Mouse (Mus musculus): ENCODE measurements around the gene Ubtd1.

DNA sequence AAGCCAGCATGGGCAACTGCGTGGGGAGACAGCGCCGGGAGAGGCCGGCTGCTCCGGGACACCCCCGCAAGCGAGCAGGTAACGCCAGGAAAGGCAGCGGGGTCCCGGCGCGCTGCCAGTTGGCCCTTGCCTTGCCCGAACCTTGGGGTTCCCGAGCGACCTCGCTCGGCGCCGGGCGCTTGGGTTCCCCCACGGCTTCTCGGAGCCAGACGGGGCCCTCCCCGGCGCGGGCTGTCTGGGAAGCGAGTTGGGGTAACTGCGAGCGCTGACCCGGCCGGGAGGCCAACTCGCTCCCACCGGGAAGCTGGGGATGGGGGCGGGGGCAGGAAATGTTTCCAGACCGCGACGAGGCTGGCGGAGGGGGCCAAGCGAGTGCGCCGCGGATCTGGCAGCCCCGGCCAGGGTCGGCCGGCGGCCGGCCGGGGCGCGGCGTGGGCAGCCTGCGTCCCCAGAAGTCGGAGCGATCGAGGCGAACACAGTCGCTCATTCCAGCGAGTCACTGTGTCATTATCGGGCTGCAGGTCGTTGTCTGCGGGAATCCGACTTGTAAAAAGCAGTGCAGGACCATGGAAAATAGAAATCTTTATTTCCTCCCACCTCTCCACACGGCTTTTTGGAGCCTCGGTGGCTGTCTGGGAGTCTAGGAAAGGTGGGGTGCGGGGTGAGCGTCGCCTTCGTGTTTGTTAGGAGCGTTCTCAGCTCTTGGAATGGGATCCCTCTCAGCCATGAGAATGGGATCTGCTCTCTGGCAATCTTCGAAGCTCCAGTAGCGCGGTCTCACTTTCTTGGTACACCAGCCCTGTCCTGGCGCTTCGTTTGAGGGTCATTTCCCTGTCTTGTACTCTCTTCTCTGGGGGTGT lies 598 bp downstream of the Ubtd1 start:
- TF ChIP-seq POLR2A (IDR thresholded peaks at IDR 0.05; ENCODE audit: low read depth, low read length) (no peak), CTCF (IDR thresholded peaks at IDR 0.05; ENCODE audit: borderline replicate concordance, insufficient read depth, low read length) (no peak)

Measured in embryonic fibroblast, embryonic 13.5 days (primary cell).